Mouse (Mus musculus): ENCODE results near the gene Prr23a2. TPM values are rescaled to one million over a fixed set of nuclear protein-coding genes. Genes with fewer than 3 reads are reported as not detected.

The Prr23a2 gene
- polyA plus RNA-seq, 1 experiment from 2014 or later, result not detected

DNA sequence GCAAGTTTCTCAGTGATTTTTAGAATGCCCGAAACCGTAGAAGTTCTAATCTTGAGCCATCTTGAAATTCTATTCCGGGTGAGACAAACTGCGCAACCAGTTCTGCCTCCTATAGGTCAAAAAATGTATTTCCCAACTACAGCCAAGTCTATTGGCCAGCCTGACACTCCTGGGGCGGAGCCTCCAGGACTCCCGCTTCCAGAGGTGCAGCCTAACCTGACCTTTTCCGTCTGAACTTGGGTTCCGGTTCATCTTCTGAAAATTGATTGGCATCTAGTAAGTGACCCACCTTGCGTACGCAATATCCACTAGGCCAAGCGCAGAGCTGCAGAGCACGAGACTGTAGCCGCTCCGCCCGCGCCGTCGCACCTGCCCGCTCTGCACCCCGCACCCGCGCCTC, 8.3 kb downstream of the Prr23a2 start, which contains the start of gene Prr23a3:
Gene Prr23a3, plus strand, starts transcription at position 197 of the 400 bp plus-strand sequence.
- H3K27me3 ChIP-seq (ENCODE audit: low read depth, poor library complexity, severe bottlenecking), result peaks cover 14% of the 10 kb centered on the region
- H3K27ac ChIP-seq, result no peak within 1 kb of the TSS
- H3K4me1 ChIP-seq, result no peaks in the 10 kb centered on the region
- no peaks in the 10 kb centered on the region for H3K9me3 ChIP-seq (replicated peaks)
- H3K4me3 ChIP-seq, result peak within 1 kb of the TSS; percentile 8; the same call in 1 of the 2 replicates
- 47% methylated on average over 22 of the region's 22 CpGs for WGBS
- H3K36me3 ChIP-seq, result no peaks in the 10 kb centered on the region
- no peak for DNase-seq (ENCODE audit: low spot score)

DNA sequence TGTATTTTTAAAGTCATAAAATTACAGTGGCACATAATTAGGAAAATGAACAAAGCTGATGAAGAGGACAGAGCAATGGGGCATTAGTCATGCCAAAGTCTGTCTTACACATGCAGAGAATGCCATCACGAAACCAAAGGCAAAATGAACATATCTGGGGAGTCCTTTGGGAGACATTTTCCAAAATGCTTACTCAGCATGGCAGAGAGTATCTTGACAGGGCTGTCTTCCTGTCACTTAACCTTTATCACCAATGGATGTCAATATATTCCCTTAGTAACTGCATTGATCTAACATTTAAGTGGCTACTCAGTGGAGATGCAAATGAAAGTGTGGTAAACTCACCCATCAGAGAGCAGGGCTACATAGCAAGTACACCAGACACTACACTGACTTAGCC, 45.2 kb downstream of the Prr23a2 start:
- H3K36me3 ChIP-seq, result no peaks in the 10 kb centered on the region
- H3K27me3 ChIP-seq (ENCODE audit: low read depth, poor library complexity, severe bottlenecking), result no peaks in the 10 kb centered on the region
- 83% methylated on average over 1 of the region's 1 CpGs for WGBS
- H3K4me3 ChIP-seq, result no peak overlapping the region
- no peak overlapping the region for H3K27ac ChIP-seq
- peaks cover 5% of the 10 kb centered on the region; the same call in 1 of the 2 replicates for H3K9me3 ChIP-seq (replicated peaks)
- DNase-seq (ENCODE audit: low spot score), result no peak
- no peaks in the 10 kb centered on the region for H3K4me1 ChIP-seq

DNA sequence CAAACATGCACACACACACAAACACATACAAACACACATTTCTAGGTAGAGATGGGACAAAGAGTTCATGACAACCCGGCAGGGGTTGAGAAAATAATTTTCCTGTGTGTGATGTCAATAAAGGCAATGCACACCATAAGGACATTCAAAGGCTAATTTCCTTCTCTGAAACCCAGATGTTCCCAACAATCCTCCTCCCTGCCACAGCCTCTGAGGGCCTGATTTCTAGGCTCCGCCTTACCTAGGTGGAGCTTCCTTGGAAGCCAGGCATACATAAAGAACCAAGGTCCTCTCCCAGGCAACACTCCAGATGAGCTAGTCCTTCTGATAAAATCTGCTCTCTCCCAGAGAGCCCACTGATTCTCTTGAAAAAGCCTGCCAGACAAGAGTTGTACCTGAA, 46.5 kb downstream of the Prr23a2 start, which contains the start of gene 7420426K07Rik:
Gene 7420426K07Rik, plus strand, starts transcription at position 301 of the 400 bp plus-strand sequence.
- H3K4me1 ChIP-seq, result no peaks in the 10 kb centered on the region
- no peak within 1 kb of the TSS for H3K27ac ChIP-seq
- H3K4me3 ChIP-seq, result no peak within 1 kb of the TSS
- H3K27me3 ChIP-seq (ENCODE audit: low read depth, poor library complexity, severe bottlenecking), result no peaks in the 10 kb centered on the region
- no peak for DNase-seq (ENCODE audit: low spot score)
- H3K36me3 ChIP-seq, result no peaks in the 10 kb centered on the region
- 84% methylated on average over 2 of the region's 2 CpGs for WGBS
- H3K9me3 ChIP-seq (replicated peaks), result no peaks in the 10 kb centered on the region

Other genes starting within 250 kb of the Prr23a2 start
- not detected in 2 replicates for gene Prr23a1, start 14.0 kb upstream of the Prr23a2 start, polyA plus RNA-seq (2016; fragmentation: Nextera tagmentation; extraction: Ambion mirVana)
- gene Prr23a3, start 8.3 kb downstream of the Prr23a2 start, polyA plus RNA-seq (2016; fragmentation: Nextera tagmentation; extraction: Ambion mirVana), result 0.10 and 0.31 TPM in 2 replicates
- not detected in 2 replicates for gene 7420426K07Rik, start 46.6 kb downstream of the Prr23a2 start, polyA plus RNA-seq (2016; fragmentation: Nextera tagmentation; extraction: Ambion mirVana)
- gene Foxl2, start 98.8 kb downstream of the Prr23a2 start, polyA plus RNA-seq (2016; fragmentation: Nextera tagmentation; extraction: Ambion mirVana), result not detected in 2 replicates
- gene Faim, start 129.9 kb downstream of the Prr23a2 start, polyA plus RNA-seq (2016; fragmentation: Nextera tagmentation; extraction: Ambion mirVana), result 54.4 and 57.3 TPM in 2 replicates
- gene Gm1123, start 179.2 kb downstream of the Prr23a2 start, polyA plus RNA-seq (2016; fragmentation: Nextera tagmentation; extraction: Ambion mirVana), result not detected in 2 replicates